Mouse (Mus musculus): Measurements from ENCODE around the gene Usp3. TPM values are rescaled to one million over a fixed set of nuclear protein-coding genes. Genes with fewer than 3 reads are reported as not detected.

Usp3 gene
- polyA plus RNA-seq, 1 experiment = 89.3 TPM

GRCm38 (mm10) chr9:66583244-66583643 is 9.7 kb downstream of the Usp3 start:
- 42% methylated on average over 1 of the region's 1 CpGs for WGBS
- Histone ChIP-seq H3K27me3 (ENCODE audit: control insufficient read depth, insufficient read depth, low read length) (no peaks in the 10 kb centered on the region), H3K4me1 (ENCODE audit: control insufficient read depth, insufficient read depth, low read length) (peaks cover 19% of the 10 kb centered on the region; the same call in 1 of the 2 replicates), H3K27ac (ENCODE audit: insufficient read depth, low read length) (no peak overlapping the region), H3K4me3 (replicated peaks; ENCODE audit: insufficient read depth, low read depth, low read length) (no peak overlapping the region)
- no peak for DNase-seq
- TF ChIP-seq POLR2A (IDR thresholded peaks at IDR 0.05; ENCODE audit: borderline replicate concordance, insufficient read depth, low read length) (no peak), CTCF (IDR thresholded peaks at IDR 0.05; ENCODE audit: borderline replicate concordance, insufficient read depth, low read depth, low read length) (no peak)

- Histone ChIP-seq H3K27ac (ENCODE audit: insufficient read depth, low read length) (peak overlapping the region; percentile 90; the same call in 1 of the 2 replicates), H3K4me3 (replicated peaks; ENCODE audit: insufficient read depth, low read depth, low read length) (no peak overlapping the region), H3K27me3 (ENCODE audit: control insufficient read depth, insufficient read depth, low read length) (no peaks in the 10 kb centered on the region), H3K4me1 (ENCODE audit: control insufficient read depth, insufficient read depth, low read length) (peaks cover 10% of the 10 kb centered on the region)
- no peak for TF ChIP-seq POLR2A (IDR thresholded peaks at IDR 0.05; ENCODE audit: borderline replicate concordance, insufficient read depth, low read length)
- no peak for TF ChIP-seq CTCF (IDR thresholded peaks at IDR 0.05; ENCODE audit: borderline replicate concordance, insufficient read depth, low read depth, low read length)
- peak; percentile 70 to 89 for DNase-seq
- WGBS = 16% methylated on average over 3 of the region's 3 CpGs
Observed at GRCm38 (mm10) chr9:66581694-66582093, 11.2 kb downstream of the Usp3 start.

GRCm38 (mm10) chr9:66580722-66581121 is 12.2 kb downstream of the Usp3 start:
- no peaks in the 10 kb centered on the region for H3K27me3 ChIP-seq (ENCODE audit: control insufficient read depth, insufficient read depth, low read length)
- TF ChIP-seq CTCF (IDR thresholded peaks at IDR 0.05; ENCODE audit: borderline replicate concordance, insufficient read depth, low read depth, low read length) (no peak), POLR2A (IDR thresholded peaks at IDR 0.05; ENCODE audit: borderline replicate concordance, insufficient read depth, low read length) (no peak)
- WGBS = 81% methylated on average over 1 of the region's 1 CpGs
- peaks cover 11% of the 10 kb centered on the region for H3K4me1 ChIP-seq (ENCODE audit: control insufficient read depth, insufficient read depth, low read length)
- DNase-seq = no peak
- no peak overlapping the region for H3K4me3 ChIP-seq (replicated peaks; ENCODE audit: insufficient read depth, low read depth, low read length)
- no peak overlapping the region for H3K27ac ChIP-seq (ENCODE audit: insufficient read depth, low read length)

GRCm38 (mm10) chr9:66575878-66576238 is 17.1 kb downstream of the Usp3 start:
- no peak overlapping the region for H3K4me3 ChIP-seq (replicated peaks; ENCODE audit: insufficient read depth, low read depth, low read length)
- TF ChIP-seq POLR2A (IDR thresholded peaks at IDR 0.05; ENCODE audit: borderline replicate concordance, insufficient read depth, low read length) (no peak), CTCF (IDR thresholded peaks at IDR 0.05; ENCODE audit: borderline replicate concordance, insufficient read depth, low read depth, low read length) (no peak)
- WGBS = 73% methylated on average over 1 of the region's 1 CpGs
- DNase-seq = no peak
- H3K4me1 ChIP-seq (ENCODE audit: control insufficient read depth, insufficient read depth, low read length) = peaks cover 12% of the 10 kb centered on the region
- no peaks in the 10 kb centered on the region for H3K27me3 ChIP-seq (ENCODE audit: control insufficient read depth, insufficient read depth, low read length)
- H3K27ac ChIP-seq (ENCODE audit: insufficient read depth, low read length) = no peak overlapping the region

- TF ChIP-seq CTCF (IDR thresholded peaks at IDR 0.05; ENCODE audit: borderline replicate concordance, insufficient read depth, low read depth, low read length) (no peak), POLR2A (IDR thresholded peaks at IDR 0.05; ENCODE audit: borderline replicate concordance, insufficient read depth, low read length) (no peak)
- no peak overlapping the region for H3K4me3 ChIP-seq (replicated peaks; ENCODE audit: insufficient read depth, low read depth, low read length)
- H3K4me1 ChIP-seq (ENCODE audit: control insufficient read depth, insufficient read depth, low read length) = peaks cover 12% of the 10 kb centered on the region
- no peaks in the 10 kb centered on the region for H3K27me3 ChIP-seq (ENCODE audit: control insufficient read depth, insufficient read depth, low read length)
- no peak for DNase-seq
- 49% methylated on average over 1 of the region's 1 CpGs for WGBS
- H3K27ac ChIP-seq (ENCODE audit: insufficient read depth, low read length) = no peak overlapping the region
Observed at GRCm38 (mm10) chr9:66575041-66575877, 17.7 kb downstream of the Usp3 start.

- H3K4me1 ChIP-seq (ENCODE audit: control insufficient read depth, insufficient read depth, low read length) = peaks cover 19% of the 10 kb centered on the region
- 62% methylated on average over 4 of the region's 4 CpGs for WGBS
- TF ChIP-seq POLR2A (IDR thresholded peaks at IDR 0.05; ENCODE audit: borderline replicate concordance, insufficient read depth, low read length) (no peak), CTCF (IDR thresholded peaks at IDR 0.05; ENCODE audit: borderline replicate concordance, insufficient read depth, low read depth, low read length) (no peak)
Observed at GRCm38 (mm10) chr9:66571986-66572700, 20.8 kb downstream of the Usp3 start.

GRCm38 (mm10) chr9:66562215-66562614 is 30.7 kb downstream of the Usp3 start:
- TF ChIP-seq POLR2A (IDR thresholded peaks at IDR 0.05; ENCODE audit: borderline replicate concordance, insufficient read depth, low read length) (no peak), CTCF (IDR thresholded peaks at IDR 0.05; ENCODE audit: borderline replicate concordance, insufficient read depth, low read depth, low read length) (no peak)

More at GRCm38 (mm10) chr9:66571986-66572700, 20.8 kb downstream of the Usp3 start:
- H3K27me3 ChIP-seq (ENCODE audit: control insufficient read depth, insufficient read depth, low read length) = no peaks in the 10 kb centered on the region
- no peak overlapping the region for H3K27ac ChIP-seq (ENCODE audit: insufficient read depth, low read length)
- no peak overlapping the region for H3K4me3 ChIP-seq (replicated peaks; ENCODE audit: insufficient read depth, low read depth, low read length)
- no peak for DNase-seq

More at GRCm38 (mm10) chr9:66562215-66562614, 30.7 kb downstream of the Usp3 start:
- peaks cover 8% of the 10 kb centered on the region; the same call in 1 of the 2 replicates for H3K4me1 ChIP-seq (ENCODE audit: control insufficient read depth, insufficient read depth, low read length)
- no peak overlapping the region for H3K27ac ChIP-seq (ENCODE audit: insufficient read depth, low read length)
- no peaks in the 10 kb centered on the region for H3K27me3 ChIP-seq (ENCODE audit: control insufficient read depth, insufficient read depth, low read length)
- 71% methylated on average over 1 of the region's 1 CpGs for WGBS
- no peak overlapping the region for H3K4me3 ChIP-seq (replicated peaks; ENCODE audit: insufficient read depth, low read depth, low read length)
- no peak for DNase-seq

Measured in cerebellum, adult 2 months (tissue).